Mouse (Mus musculus) limb, embryonic 13.5 days (tissue): Measurements from ENCODE around the gene Atg9b. TPM values are rescaled to one million over a fixed set of nuclear protein-coding genes. Genes with fewer than 3 reads are reported as not detected.

Source experiments
- ATAC-seq: fragments of 200-750 bp; cut with Nextera tagmentation; 2 replicates; pipeline ENCODE4 v1.8.0; 2017; ENCODE audit warnings: low read depth, moderate number of reproducible peaks, moderate TSS enrichment; ENCODE audit not compliant: low FRiP score
- H3K27ac ChIP-seq: fragments of 300-500 bp; sonication (generic); 2 replicates; pipeline ENCODE4 v1.5.1; 2015; ENCODE audit warnings: inconsistent platforms, mild to moderate bottlenecking, moderate library complexity
- H3K27me3 ChIP-seq: fragments of 300-500 bp; sonication (generic); 2 replicates; pipeline ENCODE4 v1.6.1; 2015; ENCODE audit warnings: mild to moderate bottlenecking, inconsistent platforms
- H3K36me3 ChIP-seq: fragments of 300-500 bp; sonication (generic); 2 replicates; pipeline ENCODE4 v1.6.1; 2015; ENCODE audit warnings: inconsistent platforms, mild to moderate bottlenecking, moderate library complexity
- H3K4me1 ChIP-seq: fragments of 300-500 bp; sonication (generic); 2 replicates; pipeline ENCODE4 v1.6.1; 2015; ENCODE audit warnings: inconsistent platforms
- H3K4me2 ChIP-seq: fragments of 300-500 bp; sonication (generic); replicated peaks from 2 replicates; pipeline ENCODE4 v1.6.1; 2015; ENCODE audit warnings: inconsistent platforms, mild to moderate bottlenecking, moderate library complexity
- H3K4me3 ChIP-seq: fragments of 300-500 bp; sonication (generic); 2 replicates; pipeline ENCODE4 v1.5.1; 2015; ENCODE audit warnings: moderate library complexity, mild to moderate bottlenecking, inconsistent platforms
- H3K9ac ChIP-seq: fragments of 300-500 bp; sonication (generic); 2 replicates; pipeline ENCODE4 v1.6.1; 2015; ENCODE audit warnings: mild to moderate bottlenecking, inconsistent platforms
- H3K9me3 ChIP-seq: fragments of 300-500 bp; sonication (generic); 2 replicates; pipeline ENCODE4 v1.6.1; 2016; ENCODE audit warnings: inconsistent platforms
- WGBS: fragments of 180-500 bp; shearing (Covaris S2); methylation state at CpG from one replicate; pipeline ENCODE4 v1.1.7; 2015; 5-methylcytosine and 5-hydroxymethylcytosine counted together
- polyA plus RNA-seq: library from polyadenylated mRNA; unstranded; fragments of >200 nt; fragmentation: Nextera tagmentation; extraction: Ambion mirVana; gene quantifications from 2 replicates; pipeline ENCODE4 v1.2.1, GENCODE M21; 2015

Atg9b gene
- polyA plus RNA-seq, 1 experiment from 2014 or later, result 0.78 TPM

DNA sequence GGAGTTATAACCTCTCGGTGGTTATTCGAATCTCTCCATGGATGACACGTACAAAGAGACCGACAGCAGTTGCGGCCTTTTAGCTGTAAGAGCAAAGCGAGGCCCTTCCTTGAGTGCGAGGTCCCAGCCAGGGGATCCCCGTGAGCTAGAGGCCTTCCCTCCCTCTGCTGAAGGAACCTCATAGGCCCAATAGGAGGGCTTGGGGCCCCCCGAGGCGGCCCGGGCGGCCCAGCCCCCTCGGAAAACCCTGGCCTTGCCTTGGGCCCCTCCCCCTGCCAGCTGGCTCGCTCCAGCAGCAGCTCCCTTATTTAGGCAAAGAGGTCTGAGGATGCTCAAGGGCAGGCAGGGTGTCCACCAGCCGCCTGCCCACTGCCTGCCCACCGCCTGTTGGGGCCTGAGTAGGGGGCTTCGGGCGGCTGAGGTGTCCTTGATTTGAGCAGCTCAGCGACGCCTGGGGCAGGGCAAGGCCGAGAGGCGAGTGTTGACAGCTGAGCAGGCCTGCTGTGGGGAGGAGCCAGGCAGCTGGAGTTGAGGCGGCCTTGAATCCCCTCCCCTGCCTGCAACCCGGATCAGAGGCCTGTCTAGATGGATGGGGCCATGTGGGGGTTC lies 39.6 kb downstream of the Atg9b start:
- no peaks in the 10 kb centered on the region for H3K36me3 ChIP-seq
- H3K4me2 ChIP-seq, result peak overlapping the region; percentile 98
- H3K9ac ChIP-seq, result peak overlapping the region; percentile 50; the same call in 1 of the 2 replicates
- 2% methylated on average over 24 of the region's 24 CpGs for WGBS
- H3K4me3 ChIP-seq, result peak overlapping the region; percentile 66
- peak; percentile 81 for ATAC-seq
- no peaks in the 10 kb centered on the region for H3K9me3 ChIP-seq
- H3K27ac ChIP-seq, result peak overlapping the region; percentile 63
- H3K4me1 ChIP-seq, result peaks cover 43% of the 10 kb centered on the region
- peaks cover 63% of the 10 kb centered on the region for H3K27me3 ChIP-seq

DNA sequence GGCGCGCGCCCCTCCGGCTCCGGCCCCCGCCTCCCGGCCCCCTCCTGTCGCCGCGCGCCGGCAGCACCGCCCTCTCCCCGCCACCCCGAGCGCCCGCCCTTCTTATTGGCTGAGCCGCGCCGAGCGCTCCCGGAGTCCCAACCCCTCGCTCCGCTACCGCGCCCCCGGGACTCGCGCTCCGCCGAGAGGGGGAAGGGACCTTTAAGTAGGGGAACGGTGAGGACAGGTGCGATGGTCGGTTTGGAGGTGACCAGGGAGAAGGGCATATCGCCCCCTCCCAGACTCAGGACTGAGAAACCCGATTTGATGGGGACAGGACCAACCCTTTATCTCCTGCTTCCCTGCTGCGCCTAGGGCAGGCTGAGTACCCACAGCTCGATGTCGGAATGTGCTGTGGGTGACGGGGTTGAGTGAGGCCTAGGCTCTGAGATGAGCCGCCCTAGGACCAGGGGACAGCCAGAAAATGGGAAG lies 40.2 kb downstream of the Atg9b start:
- WGBS, result under 1% methylated on average over 41 of the region's 41 CpGs
- Histone ChIP-seq H3K4me2 (peak overlapping the region; percentile 98), H3K9ac (peak overlapping the region; percentile 70; the same call in 1 of the 2 replicates), H3K4me3 (peak overlapping the region; percentile 66), H3K4me1 (peaks cover 43% of the 10 kb centered on the region), H3K27ac (peak overlapping the region; percentile 63; the same call in 1 of the 2 replicates), H3K36me3 (no peaks in the 10 kb centered on the region), H3K27me3 (peaks cover 69% of the 10 kb centered on the region), H3K9me3 (no peaks in the 10 kb centered on the region)
- peak; percentile 79 for ATAC-seq

DNA sequence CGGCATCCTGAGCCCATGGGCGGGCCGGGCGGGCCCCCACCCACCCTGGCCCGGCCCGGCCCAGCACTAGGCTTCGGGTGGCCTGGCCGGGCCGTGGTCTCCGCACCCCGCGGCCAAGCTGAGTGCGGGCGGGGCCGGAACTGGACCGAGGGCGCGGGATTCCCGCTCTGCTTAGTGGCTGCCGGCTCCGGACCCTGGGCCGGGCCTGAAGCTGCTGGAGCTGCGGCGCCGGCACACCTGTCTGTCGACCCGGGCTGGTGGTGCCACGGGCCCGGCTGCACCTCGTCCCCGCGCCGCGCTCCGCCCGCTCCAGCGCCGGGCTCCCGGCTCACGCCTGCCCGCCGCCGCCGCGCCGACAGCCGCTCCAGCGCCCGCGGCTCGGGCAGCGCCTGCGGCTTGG lies 40.7 kb downstream of the Atg9b start, which contains the start of gene Kcnh2:
Gene Kcnh2, minus strand, starts transcription at position 327 of the 400 bp plus-strand sequence.
- peaks cover 43% of the 10 kb centered on the region for H3K4me1 ChIP-seq
- peak within 1 kb of the TSS; percentile 70 for H3K9ac ChIP-seq
- peak within 1 kb of the TSS; percentile 98 for H3K4me2 ChIP-seq
- no peaks in the 10 kb centered on the region for H3K36me3 ChIP-seq
- H3K4me3 ChIP-seq, result peak within 1 kb of the TSS; percentile 66
- peak within 1 kb of the TSS; percentile 63 for H3K27ac ChIP-seq
- ATAC-seq, result peak; percentile 41
- WGBS, result 0% methylated on average over 49 of the region's 53 CpGs
- H3K9me3 ChIP-seq, result no peaks in the 10 kb centered on the region
- H3K27me3 ChIP-seq, result peaks cover 74% of the 10 kb centered on the region

DNA sequence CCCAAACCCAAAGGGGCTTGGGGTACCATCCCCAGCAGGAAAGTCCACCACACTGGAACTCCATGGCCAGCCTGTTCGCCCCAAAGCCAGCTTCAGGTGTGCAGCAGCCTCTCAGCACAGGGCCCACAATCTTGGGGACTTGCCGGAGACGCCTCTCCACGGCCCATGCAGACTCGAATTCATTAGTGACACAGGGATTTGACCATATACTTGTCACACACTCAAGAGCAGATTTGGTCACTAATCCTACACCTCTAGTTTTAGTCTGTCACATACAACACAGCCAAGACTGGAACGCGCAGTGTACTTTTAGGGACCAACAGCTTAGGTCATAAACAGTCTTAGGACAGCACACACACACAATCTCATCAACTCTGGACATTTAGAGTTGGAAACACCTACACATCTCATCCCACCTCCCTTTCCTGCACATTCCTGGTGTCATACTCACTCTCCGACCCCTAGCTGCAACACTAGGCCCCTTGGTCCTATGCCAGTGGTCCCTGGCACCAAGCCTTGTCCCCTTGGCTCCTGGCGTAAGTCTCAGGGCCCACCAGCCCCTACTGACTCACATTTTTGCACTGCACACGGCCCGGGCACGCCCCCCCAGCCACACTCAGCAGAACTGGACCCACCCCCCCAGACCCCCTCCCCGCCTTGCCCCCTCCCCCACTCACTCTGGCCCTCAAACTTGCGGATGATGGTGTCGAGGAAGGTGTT lies 41.3 kb downstream of the Atg9b start:
- Histone ChIP-seq H3K36me3 (no peaks in the 10 kb centered on the region), H3K27me3 (peaks cover 80% of the 10 kb centered on the region), H3K4me3 (peak overlapping the region; percentile 66), H3K4me2 (peak overlapping the region; percentile 98), H3K9ac (peak overlapping the region; percentile 70), H3K27ac (no peak overlapping the region), H3K4me1 (peaks cover 43% of the 10 kb centered on the region), H3K9me3 (no peaks in the 10 kb centered on the region)
- no peak for ATAC-seq
- 36% methylated on average over 15 of the region's 15 CpGs for WGBS

DNA sequence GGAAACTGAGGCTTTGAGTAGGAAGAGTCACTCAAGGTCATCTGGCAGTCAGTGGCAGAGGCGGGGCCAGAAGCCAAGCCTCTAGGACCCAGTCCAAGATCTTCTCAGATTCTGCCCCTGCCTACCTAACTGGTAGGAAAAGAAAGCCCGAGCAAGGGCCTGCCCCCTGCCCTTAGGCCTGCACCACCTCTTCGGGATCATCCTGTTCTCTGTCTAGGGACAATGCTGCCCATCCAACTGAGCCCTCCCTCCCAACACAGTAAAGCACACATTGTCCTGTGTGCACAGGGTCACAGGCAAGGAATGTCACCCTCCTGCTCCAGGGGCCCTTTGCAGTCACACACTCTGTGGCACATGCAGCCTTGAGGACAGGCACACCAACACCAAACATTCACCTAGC lies 41.9 kb downstream of the Atg9b start:
- H3K27ac ChIP-seq, result no peak overlapping the region
- no peak overlapping the region for H3K9ac ChIP-seq
- peak overlapping the region; percentile 98 for H3K4me2 ChIP-seq
- H3K4me1 ChIP-seq, result peaks cover 43% of the 10 kb centered on the region
- no peaks in the 10 kb centered on the region for H3K9me3 ChIP-seq
- peak overlapping the region; percentile 66; the same call in 1 of the 2 replicates for H3K4me3 ChIP-seq
- H3K36me3 ChIP-seq, result no peaks in the 10 kb centered on the region
- ATAC-seq, result no peak
- 75% methylated on average over 3 of the region's 3 CpGs for WGBS
- H3K27me3 ChIP-seq, result peaks cover 85% of the 10 kb centered on the region

DNA sequence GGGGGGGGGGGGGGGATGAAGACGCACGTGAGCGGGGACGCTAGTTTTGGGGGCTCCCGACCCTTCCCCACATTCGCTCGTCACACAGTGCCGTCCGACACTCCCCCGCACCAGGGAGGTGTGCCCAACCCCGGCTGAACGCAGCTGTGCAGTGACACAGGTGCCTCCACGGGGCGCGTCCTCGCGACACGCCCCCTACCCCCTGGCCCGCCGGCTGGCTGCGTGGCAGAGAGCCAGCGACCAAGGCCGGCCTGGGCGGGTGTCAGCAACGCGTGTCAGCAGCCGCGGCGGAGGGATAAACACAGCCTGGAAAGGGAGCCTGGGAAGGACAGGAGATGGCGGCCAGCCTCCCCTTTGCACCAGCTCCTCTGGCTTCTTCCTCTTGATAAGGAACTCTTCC lies 43.4 kb downstream of the Atg9b start:
- Histone ChIP-seq H3K9me3 (no peaks in the 10 kb centered on the region), H3K27ac (no peak overlapping the region), H3K4me2 (peak overlapping the region; percentile 79), H3K9ac (peak overlapping the region; percentile 15), H3K4me3 (peak overlapping the region; percentile 45), H3K36me3 (no peaks in the 10 kb centered on the region), H3K27me3 (peaks cover 81% of the 10 kb centered on the region), H3K4me1 (peaks cover 53% of the 10 kb centered on the region)
- no peak for ATAC-seq
- under 1% methylated on average over 24 of the region's 30 CpGs for WGBS

DNA sequence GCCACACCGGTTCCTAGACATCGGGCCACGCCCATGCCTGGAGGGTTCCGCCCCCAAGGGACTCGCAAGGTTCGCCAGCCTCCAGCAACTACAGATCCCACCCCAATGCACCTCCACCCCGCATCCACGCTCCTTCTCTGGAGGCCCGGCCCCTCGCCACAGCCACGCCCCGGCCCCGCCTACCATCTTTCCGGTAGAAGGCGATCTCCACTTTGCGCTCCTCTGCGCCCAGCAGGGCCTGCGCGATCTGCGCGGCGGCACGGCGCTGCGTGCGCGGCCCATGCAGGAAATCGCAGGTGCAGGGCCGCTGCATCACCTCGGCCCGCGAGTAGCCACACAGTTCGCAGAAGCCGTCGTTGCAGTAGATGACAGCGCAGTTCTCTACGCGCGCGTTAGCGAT lies 43.8 kb downstream of the Atg9b start:
- Histone ChIP-seq H3K9me3 (no peaks in the 10 kb centered on the region), H3K27me3 (peaks cover 78% of the 10 kb centered on the region), H3K36me3 (no peaks in the 10 kb centered on the region), H3K4me3 (peak overlapping the region; percentile 45), H3K27ac (no peak overlapping the region), H3K9ac (peak overlapping the region; percentile 15), H3K4me1 (peaks cover 52% of the 10 kb centered on the region), H3K4me2 (peak overlapping the region; percentile 79)
- ATAC-seq, result no peak
- 0% methylated on average over 34 of the region's 41 CpGs for WGBS

DNA sequence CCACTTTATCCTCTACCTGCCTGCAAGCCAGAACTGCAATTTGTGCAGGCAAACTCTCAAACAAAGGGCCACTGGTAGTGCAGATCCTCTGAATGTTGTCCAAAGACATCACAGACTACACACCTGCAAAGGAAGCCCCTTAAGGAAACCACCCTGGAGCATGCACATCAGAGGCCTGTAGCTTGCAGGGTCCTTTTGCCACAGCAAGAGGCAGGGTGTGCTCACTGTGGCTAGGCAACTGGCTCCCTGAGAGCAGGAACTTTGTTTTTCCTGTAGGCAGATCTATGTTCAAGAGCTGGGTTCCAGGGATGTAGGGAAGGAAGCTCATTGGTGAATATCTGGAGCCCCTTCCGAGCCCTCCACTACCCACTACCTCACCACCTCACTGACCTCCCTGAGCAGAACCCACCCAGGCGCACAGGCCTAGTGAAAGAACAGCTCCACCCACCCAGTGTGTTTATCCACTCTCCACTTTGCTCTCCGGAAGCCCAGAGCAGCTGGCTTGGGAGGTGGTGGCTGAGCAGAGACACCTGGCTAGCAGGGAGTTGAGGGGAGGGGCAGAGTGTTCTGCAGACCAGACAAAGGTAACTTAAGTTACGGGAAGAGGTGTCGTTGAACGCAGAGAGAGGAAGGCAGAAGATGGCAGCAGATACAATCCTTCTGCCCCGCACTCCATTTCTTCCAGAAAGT lies 44.6 kb downstream of the Atg9b start:
- peak overlapping the region; percentile 79; the same call in 1 of the 2 replicates for H3K4me2 ChIP-seq
- 35% methylated on average over 7 of the region's 7 CpGs for WGBS
- H3K27me3 ChIP-seq, result peaks cover 70% of the 10 kb centered on the region
- no peaks in the 10 kb centered on the region for H3K9me3 ChIP-seq
- H3K9ac ChIP-seq, result no peak overlapping the region
- H3K4me3 ChIP-seq, result no peak overlapping the region
- H3K4me1 ChIP-seq, result peaks cover 44% of the 10 kb centered on the region
- no peak for ATAC-seq
- H3K36me3 ChIP-seq, result no peaks in the 10 kb centered on the region
- H3K27ac ChIP-seq, result no peak overlapping the region

DNA sequence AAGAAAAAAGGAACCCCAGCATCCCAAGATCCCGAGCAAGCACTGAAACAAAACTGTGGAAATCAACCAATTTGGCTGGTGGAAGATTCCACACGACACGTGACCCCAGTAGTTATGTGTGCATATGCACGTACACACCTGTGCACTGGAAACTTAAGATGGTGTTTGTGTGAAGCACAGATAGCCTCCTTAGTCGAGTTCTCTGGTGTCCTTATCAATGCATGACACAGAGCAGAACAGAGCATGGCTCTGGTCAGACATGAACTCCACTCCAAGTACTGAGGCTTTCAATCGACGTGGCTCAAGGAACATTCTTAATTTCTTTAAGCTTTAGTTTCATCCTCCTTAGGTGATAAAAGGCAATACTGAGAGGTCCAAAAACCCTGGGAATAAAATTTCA lies 45.6 kb downstream of the Atg9b start:
- ATAC-seq, result no peak
- Histone ChIP-seq H3K9me3 (no peaks in the 10 kb centered on the region), H3K36me3 (no peaks in the 10 kb centered on the region), H3K4me3 (no peak overlapping the region), H3K9ac (no peak overlapping the region), H3K27ac (no peak overlapping the region), H3K27me3 (peaks cover 68% of the 10 kb centered on the region), H3K4me2 (no peak overlapping the region), H3K4me1 (peaks cover 37% of the 10 kb centered on the region)
- WGBS, result 85% methylated on average over 7 of the region's 7 CpGs

DNA sequence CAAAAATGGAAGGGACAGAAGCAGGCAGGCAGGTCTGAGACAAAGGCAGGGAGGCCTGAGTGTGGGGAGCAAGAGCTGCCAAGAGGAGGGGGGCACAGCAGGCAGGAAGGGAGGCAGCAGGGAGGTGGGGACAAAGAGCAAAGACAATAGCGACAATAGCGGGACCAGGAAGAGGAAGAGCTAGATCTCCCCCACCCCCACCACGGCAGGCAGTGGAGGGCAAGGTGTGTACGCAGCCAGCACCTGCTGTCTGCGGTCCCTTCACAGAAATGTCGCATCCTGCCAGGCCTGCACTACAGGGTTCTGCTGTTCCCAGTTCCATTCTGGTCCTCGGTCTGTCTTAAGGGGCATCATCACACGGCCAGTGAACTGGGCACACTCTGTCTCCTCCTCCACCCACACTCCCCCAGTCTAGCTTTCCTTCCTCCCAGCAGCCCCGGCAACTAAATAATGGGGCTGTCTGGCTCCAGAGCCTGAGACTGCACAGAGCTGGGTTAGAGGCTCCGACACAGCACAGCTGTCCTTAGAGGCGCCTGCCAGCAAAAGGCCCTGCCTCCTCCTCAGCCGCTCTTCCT lies 47.4 kb downstream of the Atg9b start:
- ATAC-seq, result no peak
- 23% methylated on average over 12 of the region's 12 CpGs for WGBS
- Histone ChIP-seq H3K27ac (no peak overlapping the region), H3K4me2 (no peak overlapping the region), H3K36me3 (no peaks in the 10 kb centered on the region), H3K9me3 (no peaks in the 10 kb centered on the region), H3K9ac (no peak overlapping the region), H3K4me1 (peaks cover 29% of the 10 kb centered on the region), H3K4me3 (no peak overlapping the region), H3K27me3 (peaks cover 51% of the 10 kb centered on the region)

DNA sequence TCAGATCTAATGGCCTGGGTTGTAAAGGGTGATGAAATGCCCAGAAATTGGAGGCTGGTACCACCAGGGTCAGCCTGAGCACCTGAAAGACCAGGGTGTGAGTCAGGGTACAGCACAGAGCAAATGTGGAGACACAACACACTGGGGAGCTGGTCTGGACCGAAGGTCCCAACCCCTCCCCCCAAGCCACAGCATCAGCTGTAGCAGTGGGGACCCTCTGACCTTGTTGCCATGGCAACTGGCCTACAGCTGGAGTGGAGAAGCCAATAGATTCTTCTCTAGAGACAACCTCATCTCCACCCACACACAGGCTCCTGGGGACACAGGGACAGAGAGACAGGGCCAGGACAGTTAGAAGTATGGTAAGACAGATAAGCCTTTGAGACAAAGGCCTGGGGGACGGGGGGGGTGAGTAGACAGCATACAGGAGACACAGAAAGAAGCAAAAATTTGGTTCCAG lies 47.9 kb downstream of the Atg9b start:
- Histone ChIP-seq H3K4me2 (no peak overlapping the region), H3K36me3 (no peaks in the 10 kb centered on the region), H3K27ac (no peak overlapping the region), H3K4me3 (no peak overlapping the region), H3K27me3 (peaks cover 45% of the 10 kb centered on the region), H3K4me1 (peaks cover 24% of the 10 kb centered on the region), H3K9me3 (no peaks in the 10 kb centered on the region), H3K9ac (no peak overlapping the region)
- WGBS, result 17% methylated on average over 2 of the region's 2 CpGs
- no peak for ATAC-seq

DNA sequence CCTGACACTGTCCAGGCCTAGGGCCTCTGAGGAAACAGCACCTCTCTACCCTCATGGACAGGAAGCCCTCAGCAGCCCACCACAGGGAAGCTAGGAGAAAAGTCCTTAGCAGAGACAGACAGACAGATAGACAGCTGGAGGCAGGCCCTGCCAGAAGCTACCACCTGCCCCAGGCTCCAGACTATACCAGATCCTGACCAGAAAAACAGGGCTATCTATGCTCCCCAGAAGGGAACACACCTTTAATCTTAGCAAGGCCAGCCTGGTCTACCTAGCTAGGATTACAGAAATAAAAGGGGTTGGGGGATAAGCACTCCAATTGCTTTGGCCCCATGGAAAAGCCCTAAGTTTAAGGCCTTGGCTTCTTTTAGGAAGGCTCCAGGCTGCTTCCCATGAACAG lies 48.6 kb downstream of the Atg9b start:
- Histone ChIP-seq H3K27ac (no peak overlapping the region), H3K27me3 (peaks cover 39% of the 10 kb centered on the region), H3K4me2 (no peak overlapping the region), H3K4me3 (no peak overlapping the region), H3K4me1 (peaks cover 17% of the 10 kb centered on the region), H3K36me3 (no peaks in the 10 kb centered on the region), H3K9me3 (no peaks in the 10 kb centered on the region), H3K9ac (no peak overlapping the region)
- ATAC-seq, result no peak
